Mouse (Mus musculus): ENCODE measurements around the gene Phf21a. TPM values are rescaled to one million over a fixed set of nuclear protein-coding genes. Genes with fewer than 3 reads are reported as not detected.

The Phf21a gene
- polyA plus RNA-seq, 1 experiment from 2014 or later = 34.1 TPM

DNA sequence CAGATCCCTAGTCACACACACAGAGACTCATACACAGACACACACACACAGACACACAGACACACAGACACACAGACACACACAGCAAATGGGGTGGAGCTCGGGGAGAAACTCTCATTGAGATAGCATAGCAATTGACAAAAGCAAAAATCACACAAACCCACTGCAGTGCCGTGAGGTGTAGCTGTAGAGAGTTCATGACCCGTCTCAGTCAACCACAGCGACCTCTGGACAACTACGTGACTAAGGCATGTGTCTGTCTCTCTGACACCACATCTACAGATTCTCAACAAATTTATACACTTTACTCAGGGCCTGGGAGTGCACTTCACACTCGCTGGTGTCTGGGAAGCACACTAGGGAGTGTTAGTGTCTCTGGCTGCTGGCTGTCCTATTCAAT lies 27.0 kb upstream of the Phf21a start:
- H3K9me3 ChIP-seq (ENCODE audit: control insufficient read depth, low read length) = no peaks in the 10 kb centered on the region
- H3K36me3 ChIP-seq (ENCODE audit: control insufficient read depth, insufficient read depth, low read length) = no peaks in the 10 kb centered on the region

GRCm38 (mm10) chr2:92066899-92067298 lies 26.0 kb upstream of the Phf21a start:
- Histone ChIP-seq H3K9ac (ENCODE audit: low read length) (no peak overlapping the region), H3K27me3 (ENCODE audit: control insufficient read depth, insufficient read depth, low read length) (no peaks in the 10 kb centered on the region), H3K4me2 (ENCODE audit: low read depth) (no peak overlapping the region), H3K4me3 (ENCODE audit: low read depth, low read length) (no peak overlapping the region), H3K36me3 (ENCODE audit: control insufficient read depth, insufficient read depth, low read length) (no peaks in the 10 kb centered on the region), H3K27ac (ENCODE audit: low read depth, low read length) (no peak overlapping the region), H3K9me3 (ENCODE audit: control insufficient read depth, low read length) (no peaks in the 10 kb centered on the region), H3K4me1 (ENCODE audit: control insufficient read depth, insufficient read depth, low read length) (no peaks in the 10 kb centered on the region)
- no peak for DNase-seq (ENCODE audit: low spot score)
- WGBS = 56% methylated on average over 1 of the region's 1 CpGs
- no peak for ATAC-seq (ENCODE audit: insufficient read depth, low FRiP score, low TSS enrichment)

More for the DNA sequence above, 27.0 kb upstream of the Phf21a start:
- no peak overlapping the region for H3K9ac ChIP-seq (ENCODE audit: low read length)
- no peaks in the 10 kb centered on the region for H3K4me1 ChIP-seq (ENCODE audit: control insufficient read depth, insufficient read depth, low read length)
- H3K27ac ChIP-seq (ENCODE audit: low read depth, low read length) = no peak overlapping the region
- no peak overlapping the region for H3K4me2 ChIP-seq (ENCODE audit: low read depth)
- ATAC-seq (ENCODE audit: insufficient read depth, low FRiP score, low TSS enrichment) = no peak
- WGBS = 66% methylated on average over 6 of the region's 6 CpGs
- no peak overlapping the region for H3K4me3 ChIP-seq (ENCODE audit: low read depth, low read length)
- H3K27me3 ChIP-seq (ENCODE audit: control insufficient read depth, insufficient read depth, low read length) = peaks cover 4% of the 10 kb centered on the region; the same call in 1 of the 2 replicates
- no peak for DNase-seq (ENCODE audit: low spot score)

- H3K4me3 ChIP-seq (ENCODE audit: low read depth, low read length) = no peak overlapping the region
- ATAC-seq (ENCODE audit: insufficient read depth, low FRiP score, low TSS enrichment) = no peak
- 82% methylated on average over 3 of the region's 3 CpGs for WGBS
- no peak overlapping the region for H3K9ac ChIP-seq (ENCODE audit: low read length)
- no peak for DNase-seq (ENCODE audit: low spot score)
- H3K9me3 ChIP-seq (ENCODE audit: control insufficient read depth, low read length) = no peaks in the 10 kb centered on the region
- H3K27ac ChIP-seq (ENCODE audit: low read depth, low read length) = no peak overlapping the region
- H3K4me1 ChIP-seq (ENCODE audit: control insufficient read depth, insufficient read depth, low read length) = no peaks in the 10 kb centered on the region
- no peaks in the 10 kb centered on the region for H3K36me3 ChIP-seq (ENCODE audit: control insufficient read depth, insufficient read depth, low read length)
- no peaks in the 10 kb centered on the region for H3K27me3 ChIP-seq (ENCODE audit: control insufficient read depth, insufficient read depth, low read length)
- no peak overlapping the region for H3K4me2 ChIP-seq (ENCODE audit: low read depth)
Observed at GRCm38 (mm10) chr2:92067600-92067999, 25.3 kb upstream of the Phf21a start.

GRCm38 (mm10) chr2:92069630-92070029 lies 23.3 kb upstream of the Phf21a start:
- no peaks in the 10 kb centered on the region for H3K27me3 ChIP-seq (ENCODE audit: control insufficient read depth, insufficient read depth, low read length)
- no peak overlapping the region for H3K4me3 ChIP-seq (ENCODE audit: low read depth, low read length)
- no peak overlapping the region for H3K9ac ChIP-seq (ENCODE audit: low read length)
- no peak for DNase-seq (ENCODE audit: low spot score)
- H3K9me3 ChIP-seq (ENCODE audit: control insufficient read depth, low read length) = no peaks in the 10 kb centered on the region
- H3K4me2 ChIP-seq (ENCODE audit: low read depth) = no peak overlapping the region
- H3K4me1 ChIP-seq (ENCODE audit: control insufficient read depth, insufficient read depth, low read length) = no peaks in the 10 kb centered on the region
- no peak overlapping the region for H3K27ac ChIP-seq (ENCODE audit: low read depth, low read length)
- 75% methylated on average over 5 of the region's 5 CpGs for WGBS
- no peaks in the 10 kb centered on the region for H3K36me3 ChIP-seq (ENCODE audit: control insufficient read depth, insufficient read depth, low read length)
- ATAC-seq (ENCODE audit: insufficient read depth, low FRiP score, low TSS enrichment) = no peak

- Histone ChIP-seq H3K4me2 (ENCODE audit: low read depth) (no peak overlapping the region), H3K27ac (ENCODE audit: low read depth, low read length) (no peak overlapping the region), H3K9ac (ENCODE audit: low read length) (no peak overlapping the region), H3K9me3 (ENCODE audit: control insufficient read depth, low read length) (no peaks in the 10 kb centered on the region), H3K36me3 (ENCODE audit: control insufficient read depth, insufficient read depth, low read length) (no peaks in the 10 kb centered on the region), H3K4me1 (ENCODE audit: control insufficient read depth, insufficient read depth, low read length) (no peaks in the 10 kb centered on the region), H3K4me3 (ENCODE audit: low read depth, low read length) (no peak overlapping the region), H3K27me3 (ENCODE audit: control insufficient read depth, insufficient read depth, low read length) (no peaks in the 10 kb centered on the region)
- 78% methylated on average over 4 of the region's 4 CpGs for WGBS
- DNase-seq (ENCODE audit: low spot score) (no peak), ATAC-seq (ENCODE audit: insufficient read depth, low FRiP score, low TSS enrichment) (no peak)
Observed at GRCm38 (mm10) chr2:92071143-92071542, 21.8 kb upstream of the Phf21a start.

- no peak for ATAC-seq (ENCODE audit: insufficient read depth, low FRiP score, low TSS enrichment)
- H3K4me1 ChIP-seq (ENCODE audit: control insufficient read depth, insufficient read depth, low read length) = no peaks in the 10 kb centered on the region
- WGBS = 78% methylated on average over 13 of the region's 13 CpGs
Observed at GRCm38 (mm10) chr2:92076086-92076692, 16.7 kb upstream of the Phf21a start.

GRCm38 (mm10) chr2:92082196-92082595 lies 10.7 kb upstream of the Phf21a start:
- Histone ChIP-seq H3K9ac (ENCODE audit: low read length) (no peak overlapping the region), H3K4me3 (ENCODE audit: low read depth, low read length) (no peak overlapping the region), H3K9me3 (ENCODE audit: control insufficient read depth, low read length) (no peaks in the 10 kb centered on the region), H3K4me1 (ENCODE audit: control insufficient read depth, insufficient read depth, low read length) (no peaks in the 10 kb centered on the region), H3K36me3 (ENCODE audit: control insufficient read depth, insufficient read depth, low read length) (no peaks in the 10 kb centered on the region), H3K27me3 (ENCODE audit: control insufficient read depth, insufficient read depth, low read length) (no peaks in the 10 kb centered on the region), H3K27ac (ENCODE audit: low read depth, low read length) (no peak overlapping the region), H3K4me2 (ENCODE audit: low read depth) (no peak overlapping the region)
- 93% methylated on average over 4 of the region's 4 CpGs for WGBS
- DNase-seq (ENCODE audit: low spot score) (no peak), ATAC-seq (ENCODE audit: insufficient read depth, low FRiP score, low TSS enrichment) (no peak)

More at GRCm38 (mm10) chr2:92076086-92076692, 16.7 kb upstream of the Phf21a start:
- Histone ChIP-seq H3K36me3 (ENCODE audit: control insufficient read depth, insufficient read depth, low read length) (no peaks in the 10 kb centered on the region), H3K4me3 (ENCODE audit: low read depth, low read length) (no peak overlapping the region), H3K4me2 (ENCODE audit: low read depth) (no peak overlapping the region), H3K9me3 (ENCODE audit: control insufficient read depth, low read length) (no peaks in the 10 kb centered on the region), H3K27me3 (ENCODE audit: control insufficient read depth, insufficient read depth, low read length) (no peaks in the 10 kb centered on the region), H3K27ac (ENCODE audit: low read depth, low read length) (no peak overlapping the region), H3K9ac (ENCODE audit: low read length) (no peak overlapping the region)
- DNase-seq (ENCODE audit: low spot score) = no peak

DNA sequence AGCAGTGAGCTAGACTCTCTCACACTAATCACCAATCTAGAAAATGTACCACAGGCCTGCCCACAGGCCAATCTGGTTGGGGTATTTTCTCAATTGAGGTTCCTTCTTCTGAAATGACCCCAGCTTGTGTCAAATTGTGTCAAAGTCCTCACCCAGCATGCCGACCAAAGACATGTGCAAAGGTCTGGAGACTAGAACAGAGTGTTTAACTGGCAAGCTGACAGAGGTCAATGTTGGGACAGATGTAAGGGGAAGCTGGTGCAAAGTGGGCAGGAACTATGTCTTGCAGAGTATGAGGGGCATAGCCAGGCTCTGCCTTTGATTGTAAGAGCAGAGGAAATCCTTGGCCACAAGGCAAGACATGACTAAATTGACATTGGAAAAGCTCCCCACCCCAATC lies 7.2 kb upstream of the Phf21a start:
- Histone ChIP-seq H3K27me3 (ENCODE audit: control insufficient read depth, insufficient read depth, low read length) (no peaks in the 10 kb centered on the region), H3K27ac (ENCODE audit: low read depth, low read length) (no peak overlapping the region), H3K4me2 (ENCODE audit: low read depth) (no peak overlapping the region), H3K4me3 (ENCODE audit: low read depth, low read length) (no peak overlapping the region), H3K9ac (ENCODE audit: low read length) (no peak overlapping the region), H3K36me3 (ENCODE audit: control insufficient read depth, insufficient read depth, low read length) (no peaks in the 10 kb centered on the region), H3K4me1 (ENCODE audit: control insufficient read depth, insufficient read depth, low read length) (no peaks in the 10 kb centered on the region), H3K9me3 (ENCODE audit: control insufficient read depth, low read length) (no peaks in the 10 kb centered on the region)
- ATAC-seq (ENCODE audit: insufficient read depth, low FRiP score, low TSS enrichment) (no peak), DNase-seq (ENCODE audit: low spot score) (no peak)
- WGBS = 82% methylated on average over 1 of the region's 1 CpGs

GRCm38 (mm10) chr2:92087065-92087464 lies 5.9 kb upstream of the Phf21a start:
- no peaks in the 10 kb centered on the region for H3K27me3 ChIP-seq (ENCODE audit: control insufficient read depth, insufficient read depth, low read length)
- no peak overlapping the region for H3K4me2 ChIP-seq (ENCODE audit: low read depth)
- 84% methylated on average over 4 of the region's 4 CpGs for WGBS
- H3K9me3 ChIP-seq (ENCODE audit: control insufficient read depth, low read length) = no peaks in the 10 kb centered on the region
- no peak for ATAC-seq (ENCODE audit: insufficient read depth, low FRiP score, low TSS enrichment)
- no peaks in the 10 kb centered on the region for H3K4me1 ChIP-seq (ENCODE audit: control insufficient read depth, insufficient read depth, low read length)
- no peak overlapping the region for H3K9ac ChIP-seq (ENCODE audit: low read length)
- no peak overlapping the region for H3K27ac ChIP-seq (ENCODE audit: low read depth, low read length)
- DNase-seq (ENCODE audit: low spot score) = no peak
- no peak overlapping the region for H3K4me3 ChIP-seq (ENCODE audit: low read depth, low read length)
- H3K36me3 ChIP-seq (ENCODE audit: control insufficient read depth, insufficient read depth, low read length) = no peaks in the 10 kb centered on the region

All from neural tube, embryonic 11.5 days (tissue).